Mouse (Mus musculus): ENCODE data around the gene Otud7b. TPM values are rescaled to one million over a fixed set of nuclear protein-coding genes. Genes with fewer than 3 reads are reported as not detected.
"Not testable (repeated sequence)": the region's sequence is repeated elsewhere in the genome, so short reads cannot be mapped to it uniquely, and the experiment has no call there.

Otud7b gene
- polyA plus RNA-seq, 1 experiment from 2014 or later: 19.2 TPM

GRCm38 (mm10) chr3:96198601-96199251, 94.4 kb downstream of the Otud7b start:
- not testable (repeated sequence) for DNase-seq (ENCODE audit: low spot score); H3K27ac ChIP-seq; H3K9me3 ChIP-seq (replicated peaks); H3K36me3 ChIP-seq; H3K27me3 ChIP-seq (ENCODE audit: low read depth, poor library complexity, severe bottlenecking)
- 24% methylated on average over 7 of the region's 8 CpGs for WGBS
- H3K4me1 ChIP-seq: peaks cover 22% of the 10 kb centered on the region
- peak overlapping the region; percentile 13; the same call in 1 of the 2 replicates for H3K4me3 ChIP-seq

GRCm38 (mm10) chr3:96199731-96200130, 95.4 kb downstream of the Otud7b start:
- no peak overlapping the region for H3K27ac ChIP-seq
- DNase-seq (ENCODE audit: low spot score): no peak
- no peaks in the 10 kb centered on the region for H3K9me3 ChIP-seq (replicated peaks)
- WGBS: 62% methylated on average over 2 of the region's 2 CpGs
- no peaks in the 10 kb centered on the region for H3K27me3 ChIP-seq (ENCODE audit: low read depth, poor library complexity, severe bottlenecking)
- H3K4me3 ChIP-seq: no peak overlapping the region
- H3K4me1 ChIP-seq: peaks cover 21% of the 10 kb centered on the region
- H3K36me3 ChIP-seq: peaks cover 10% of the 10 kb centered on the region

- 91% methylated on average over 3 of the region's 3 CpGs for WGBS
Observed at GRCm38 (mm10) chr3:96207819-96208218, 103.5 kb downstream of the Otud7b start.

GRCm38 (mm10) chr3:96209242-96209641, 104.9 kb downstream of the Otud7b start:
- H3K4me1 ChIP-seq: peaks cover 23% of the 10 kb centered on the region
- H3K36me3 ChIP-seq: no peaks in the 10 kb centered on the region
- H3K27me3 ChIP-seq (ENCODE audit: low read depth, poor library complexity, severe bottlenecking): no peaks in the 10 kb centered on the region
- WGBS: 24% methylated on average over 15 of the region's 15 CpGs
- H3K27ac ChIP-seq: no peak overlapping the region
- no peak for DNase-seq (ENCODE audit: low spot score)
- H3K4me3 ChIP-seq: no peak overlapping the region
- no peaks in the 10 kb centered on the region for H3K9me3 ChIP-seq (replicated peaks)

More at GRCm38 (mm10) chr3:96207819-96208218, 103.5 kb downstream of the Otud7b start:
- no peaks in the 10 kb centered on the region for H3K9me3 ChIP-seq (replicated peaks)
- no peak for DNase-seq (ENCODE audit: low spot score)
- H3K4me3 ChIP-seq: no peak overlapping the region
- H3K27ac ChIP-seq: no peak overlapping the region
- no peaks in the 10 kb centered on the region for H3K27me3 ChIP-seq (ENCODE audit: low read depth, poor library complexity, severe bottlenecking)
- H3K4me1 ChIP-seq: peaks cover 13% of the 10 kb centered on the region
- no peaks in the 10 kb centered on the region for H3K36me3 ChIP-seq

Other genes with a start within 250 kb of the Otud7b start
- gene Prpf3, start 248.6 kb upstream of the Otud7b start, polyA plus RNA-seq (2016; fragmentation: Nextera tagmentation; extraction: Ambion mirVana): 73.6 and 77.1 TPM in 2 replicates
- gene Mrps21, start 233.0 kb upstream of the Otud7b start, polyA plus RNA-seq (2016; fragmentation: Nextera tagmentation; extraction: Ambion mirVana): 357 and 376 TPM in 2 replicates
- 8.8 and 10.5 TPM in 2 replicates for gene Ciart, start 222.3 kb upstream of the Otud7b start, polyA plus RNA-seq (2016; fragmentation: Nextera tagmentation; extraction: Ambion mirVana)
- 7.9 and 11.4 TPM in 2 replicates for gene BC028528, start 212.5 kb upstream of the Otud7b start, polyA plus RNA-seq (2016; fragmentation: Nextera tagmentation; extraction: Ambion mirVana)
- 24.3 and 24.5 TPM in 2 replicates for gene Aph1a, start 210.6 kb upstream of the Otud7b start, polyA plus RNA-seq (2016; fragmentation: Nextera tagmentation; extraction: Ambion mirVana)
- gene Car14, start 199.8 kb upstream of the Otud7b start, polyA plus RNA-seq (2016; fragmentation: Nextera tagmentation; extraction: Ambion mirVana): 161 and 187 TPM in 2 replicates
- 344 and 367 TPM in 2 replicates for gene Anp32e, start 175.3 kb upstream of the Otud7b start, polyA plus RNA-seq (2016; fragmentation: Nextera tagmentation; extraction: Ambion mirVana)
- gene Plekho1, start 108.5 kb upstream of the Otud7b start, polyA plus RNA-seq (2016; fragmentation: Nextera tagmentation; extraction: Ambion mirVana): 77.7 and 81.9 TPM in 2 replicates
- gene Vps45, start 46.1 kb upstream of the Otud7b start, polyA plus RNA-seq (2016; fragmentation: Nextera tagmentation; extraction: Ambion mirVana): 22.4 and 23.6 TPM in 2 replicates
- gene Mtmr11, start 57.5 kb downstream of the Otud7b start, polyA plus RNA-seq (2016; fragmentation: Nextera tagmentation; extraction: Ambion mirVana): 10.8 and 18.2 TPM in 2 replicates
- gene Sf3b4, start 67.8 kb downstream of the Otud7b start, polyA plus RNA-seq (2016; fragmentation: Nextera tagmentation; extraction: Ambion mirVana): 290 and 304 TPM in 2 replicates
- gene Sv2a, start 76.6 kb downstream of the Otud7b start, polyA plus RNA-seq (2016; fragmentation: Nextera tagmentation; extraction: Ambion mirVana): 3.6 and 3.9 TPM in 2 replicates
- gene Bola1, start 115.2 kb downstream of the Otud7b start, polyA plus RNA-seq (2016; fragmentation: Nextera tagmentation; extraction: Ambion mirVana): 74.2 and 76.5 TPM in 2 replicates
- 0.63 and 1.2 TPM in 2 replicates for gene Hist2h2ab, start 115.3 kb downstream of the Otud7b start, polyA plus RNA-seq (2016; fragmentation: Nextera tagmentation; extraction: Ambion mirVana)
- gene Hist2h2ac, start 116.4 kb downstream of the Otud7b start, polyA plus RNA-seq (2016; fragmentation: Nextera tagmentation; extraction: Ambion mirVana): 11.7 and 16.3 TPM in 2 replicates
- gene Hist2h2be, start 116.6 kb downstream of the Otud7b start, polyA plus RNA-seq (2016; fragmentation: Nextera tagmentation; extraction: Ambion mirVana): 3.4 and 5.8 TPM in 2 replicates
- gene Hist2h3c2, start 134.6 kb downstream of the Otud7b start, polyA plus RNA-seq (2016; fragmentation: Nextera tagmentation; extraction: Ambion mirVana): 6.5 and 7.3 TPM in 2 replicates
- gene Hist2h2aa2, start 135.7 kb downstream of the Otud7b start, polyA plus RNA-seq (2016; fragmentation: Nextera tagmentation; extraction: Ambion mirVana): 18.9 and 27.3 TPM in 2 replicates
- 12.7 and 15.9 TPM in 2 replicates for gene Hist2h2aa1, start 141.0 kb downstream of the Otud7b start, polyA plus RNA-seq (2016; fragmentation: Nextera tagmentation; extraction: Ambion mirVana)
- gene Hist2h3c1, start 142.2 kb downstream of the Otud7b start, polyA plus RNA-seq (2016; fragmentation: Nextera tagmentation; extraction: Ambion mirVana): 0.41 TPM in 1 of 2 replicates, not detected in the other
- 7.7 and 9.4 TPM in 2 replicates for gene Hist2h4, start 158.8 kb downstream of the Otud7b start, polyA plus RNA-seq (2016; fragmentation: Nextera tagmentation; extraction: Ambion mirVana)
- 48.3 and 54.0 TPM in 2 replicates for gene Hist2h3b, start 164.1 kb downstream of the Otud7b start, polyA plus RNA-seq (2016; fragmentation: Nextera tagmentation; extraction: Ambion mirVana)
- 8.2 and 10.7 TPM in 2 replicates for gene Hist2h2bb, start 165.2 kb downstream of the Otud7b start, polyA plus RNA-seq (2016; fragmentation: Nextera tagmentation; extraction: Ambion mirVana)
- gene Fcgr1, start 189.4 kb downstream of the Otud7b start, polyA plus RNA-seq (2016; fragmentation: Nextera tagmentation; extraction: Ambion mirVana): 0.60 and 0.85 TPM in 2 replicates